10 mouse cellular contexts compared by ENCODE assay signal in the genomic region with DNA sequence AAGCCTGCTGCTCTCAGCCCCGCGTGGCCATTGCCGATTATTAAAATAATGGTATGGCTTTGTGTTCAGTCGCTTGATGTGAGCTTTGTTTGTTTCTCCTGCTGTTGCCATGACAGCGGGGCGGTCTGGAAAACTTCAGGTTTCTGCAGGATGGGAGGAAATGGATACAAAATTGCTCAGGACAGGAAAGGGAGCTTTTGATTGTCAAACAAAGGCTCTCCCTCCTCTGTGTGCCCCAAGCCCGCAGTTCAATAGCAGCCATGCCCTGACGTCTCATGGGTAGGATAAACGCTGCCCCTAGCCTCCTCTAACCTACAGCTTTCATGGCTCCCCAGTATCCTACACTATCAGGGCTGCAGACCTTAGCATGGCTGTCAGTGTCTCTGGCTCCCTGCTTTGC. TPM values are rescaled to one million over a fixed set of nuclear protein-coding genes. Genes with fewer than 3 reads are reported as not detected.
DNase-seq lines count a peak whose midpoint lies in the region; ATAC-seq and TF ChIP-seq lines count a peak whose summit lies in the region.
"Had no signal": no experiment of that assay in that cellular context is flagged by ENCODE, and none has a peak within 500 bp of the region (broad histone marks: within the 10 kb centered on the region; RNA-seq: fewer than 3 reads in every experiment).

No protein-coding gene starts in this region.

- WGBS in lung, adult 2 months: 13% methylated on average over 9 of the region's 9 CpGs
- WGBS in forebrain, embryonic 14.5 days: 13% methylated on average over 9 of the region's 9 CpGs
- 39% methylated on average over 9 of the region's 9 CpGs for WGBS in limb, embryonic 11.5 days
- 14% methylated on average over 9 of the region's 9 CpGs for WGBS in stomach, embryonic 16.5 days

- no peak for TF ChIP-seq CTCF in lung, adult 2 months (IDR thresholded peaks at IDR 0.05; ENCODE audit: insufficient read depth, low read length)

- peak overlapping the region; percentile 14; the same call in 1 of the 2 replicates for H3K4me2 ChIP-seq in forebrain, embryonic 14.5 days (ENCODE audit: low read length)
- H3K4me2 ChIP-seq in limb, embryonic 11.5 days (ENCODE audit: low read depth, severe bottlenecking): no peak overlapping the region
- H3K4me2 ChIP-seq in stomach, embryonic 16.5 days (ENCODE audit: low read depth, low read length): no peak overlapping the region

- no peaks in the 10 kb centered on the region for H3K9me3 ChIP-seq in forebrain, embryonic 14.5 days (replicated peaks; ENCODE audit: control insufficient read depth, low read length)
- H3K9me3 ChIP-seq in limb, embryonic 11.5 days (ENCODE audit: control insufficient read depth, low read length): no peaks in the 10 kb centered on the region
- H3K9me3 ChIP-seq in stomach, embryonic 16.5 days (replicated peaks; ENCODE audit: control insufficient read depth, low read length): no peaks in the 10 kb centered on the region

- no peaks in the 10 kb centered on the region; the same call in 1 of the 2 replicates for H3K4me1 ChIP-seq in lung, adult 2 months (ENCODE audit: control insufficient read depth, insufficient read depth, low read length)
- H3K4me1 ChIP-seq in forebrain, embryonic 14.5 days (ENCODE audit: control insufficient read depth, insufficient read depth, low read length): peaks cover 9% of the 10 kb centered on the region
- H3K4me1 ChIP-seq in limb, embryonic 11.5 days (ENCODE audit: control insufficient read depth, insufficient read depth, low read length): no peaks in the 10 kb centered on the region
- peaks cover 5% of the 10 kb centered on the region; the same call in 1 of the 2 replicates for H3K4me1 ChIP-seq in stomach, embryonic 16.5 days (ENCODE audit: control insufficient read depth, insufficient read depth, low read length)

- DNase-seq in lung, postnatal 10 days: peak; percentile 24
- DNase-seq in lung, adult 2 months: no peak
- DNase-seq in forebrain, embryonic 14.5 days (ENCODE audit: low spot score): peak; percentile 70
- peak; percentile 59 for DNase-seq in limb, embryonic 11.5 days (ENCODE audit: low spot score)
- no peak for DNase-seq in cerebellum, adult 11 months
- DNase-seq in layer of hippocampus, adult 11-12 months (ENCODE audit: low spot score): no peak
- no peak for DNase-seq in spleen, postnatal 4 days (ENCODE audit: low spot score in 2 of 2)
- DNase-seq: cerebellum, adult 2 months; kidney, adult 18-20 months had no signal

- no peaks in the 10 kb centered on the region for H3K27me3 ChIP-seq in forebrain, embryonic 14.5 days (replicated peaks; ENCODE audit: control insufficient read depth, insufficient read depth, low read length)
- H3K27me3 ChIP-seq in limb, embryonic 11.5 days (ENCODE audit: control insufficient read depth, insufficient read depth, low read length): peaks cover 17% of the 10 kb centered on the region
- peaks cover 3% of the 10 kb centered on the region; the same call in 1 of the 2 replicates for H3K27me3 ChIP-seq in stomach, embryonic 16.5 days (ENCODE audit: control insufficient read depth, insufficient read depth, low read length)

- no peaks in the 10 kb centered on the region for H3K36me3 ChIP-seq in forebrain, embryonic 14.5 days (ENCODE audit: control insufficient read depth, insufficient read depth, low read length)
- no peaks in the 10 kb centered on the region for H3K36me3 ChIP-seq in limb, embryonic 11.5 days (ENCODE audit: control insufficient read depth, insufficient read depth, low read length)
- H3K36me3 ChIP-seq in stomach, embryonic 16.5 days (ENCODE audit: control insufficient read depth, insufficient read depth, low read length): no peaks in the 10 kb centered on the region

- peak overlapping the region; percentile 55; the same call in 1 of the 2 replicates for H3K27ac ChIP-seq in forebrain, embryonic 14.5 days (ENCODE audit: low read depth, low read length)
- no peak overlapping the region for H3K27ac ChIP-seq in limb, embryonic 11.5 days (replicated peaks; ENCODE audit: low read depth, low read length)
- H3K27ac ChIP-seq in stomach, embryonic 16.5 days (ENCODE audit: low read length): peak overlapping the region; percentile 10; the same call in 1 of the 2 replicates

- ATAC-seq in forebrain, embryonic 14.5 days: peak; percentile 57; the same call in 1 of the 2 replicates
- no peak for ATAC-seq in limb, embryonic 11.5 days (ENCODE audit: insufficient number of reproducible peaks, low FRiP score, low TSS enrichment, low read depth)
- peak; percentile 42; the same call in 1 of the 2 replicates for ATAC-seq in stomach, embryonic 16.5 days (ENCODE audit: insufficient read depth, low FRiP score)

- H3K9ac ChIP-seq in forebrain, embryonic 14.5 days (ENCODE audit: low read length): no peak overlapping the region
- peak overlapping the region; percentile 27; the same call in 1 of the 2 replicates for H3K9ac ChIP-seq in limb, embryonic 11.5 days (ENCODE audit: low read length)
- no peak overlapping the region for H3K9ac ChIP-seq in stomach, embryonic 16.5 days (ENCODE audit: low read length)

- no peak overlapping the region for H3K4me3 ChIP-seq in lung, adult 2 months (replicated peaks; ENCODE audit: extremely low read depth, low read depth, low read length)
- no peak overlapping the region for H3K4me3 ChIP-seq in forebrain, embryonic 14.5 days (ENCODE audit: low read depth, low read length)
- no peak overlapping the region for H3K4me3 ChIP-seq in limb, embryonic 11.5 days (ENCODE audit: low read depth, low read length)
- H3K4me3 ChIP-seq in stomach, embryonic 16.5 days (replicated peaks; ENCODE audit: low read length): no peak overlapping the region

- no peak for TF ChIP-seq POLR2A in lung, adult 2 months (IDR thresholded peaks at IDR 0.05; ENCODE audit: borderline replicate concordance, extremely low read depth, low read depth, low read length)

RNA-seq across cellular contexts. Expression of a gene that starts 6.3 kb away (rescaled TPM):
- 0.12 and 0.38 TPM in 2 replicates for polyA plus RNA-seq in lung, adult 2 months (2012; rRNA removed)
- polyA plus RNA-seq in forebrain, embryonic 14.5 days (2014; fragmentation: Nextera tagmentation; extraction: Ambion mirVana): 22.1 and 27.9 TPM in 2 replicates
- polyA plus RNA-seq in limb, embryonic 11.5 days (2014; fragmentation: Nextera tagmentation; extraction: Ambion mirVana): 0.13 and 0.21 TPM in 2 replicates
- 2.2 and 2.3 TPM in 2 replicates for polyA plus RNA-seq in stomach, embryonic 16.5 days (2015; fragmentation: Nextera tagmentation; extraction: Ambion mirVana)

Comparison
In these comparisons a context has a peak if more than half of its experiments do, and no peak if none do; other contexts are left out.
1. DNase-seq: peak in lung, postnatal 10 days (single experiment), forebrain, embryonic 14.5 days (single experiment) and limb, embryonic 11.5 days (single experiment); none in lung, adult 2 months (single experiment), cerebellum, adult 11 months (single experiment), layer of hippocampus, adult 11-12 months (single experiment) and spleen, postnatal 4 days (0 of 2).